Mouse (Mus musculus): ENCODE measurements around the gene Scimp.

DNA sequence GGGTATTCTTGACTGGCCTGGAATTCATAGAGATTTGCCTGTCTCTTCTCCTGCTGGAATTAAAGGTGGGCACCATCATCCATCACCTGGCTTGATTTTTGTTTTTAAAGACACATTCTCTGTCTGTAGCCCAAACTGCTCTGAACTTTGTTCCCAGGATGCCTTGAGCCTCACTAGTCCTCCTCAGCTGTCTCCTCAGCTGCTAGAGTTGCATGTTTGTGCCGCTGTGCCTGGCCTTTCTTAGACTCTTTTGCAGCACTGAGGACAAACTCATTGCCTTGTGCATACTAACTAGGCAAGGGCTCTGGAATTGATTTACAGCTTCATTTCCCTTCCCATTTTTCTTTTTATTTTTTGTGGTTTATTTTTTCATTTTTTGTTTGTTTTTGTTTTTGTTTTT is 48.0 kb upstream of the Scimp start:
- TF ChIP-seq HCFC1 (IDR thresholded peaks at IDR 0.05; ENCODE audit: low read depth, low read length): no peak
- TF ChIP-seq POLR2A (IDR thresholded peaks at IDR 0.05; ENCODE audit: low read depth, low read length): no peak
- TF ChIP-seq CHD1 (IDR thresholded peaks at IDR 0.05; ENCODE audit: low read depth, low read length): no peak
- no peak for TF ChIP-seq TCF12 (IDR thresholded peaks at IDR 0.05; ENCODE audit: low read depth, low read length)
- TF ChIP-seq PAX5 (IDR thresholded peaks at IDR 0.05; ENCODE audit: low read length): no peak
- TF ChIP-seq ZC3H11A (IDR thresholded peaks at IDR 0.05; ENCODE audit: low read depth, low read length): no peak
- no peak for TF ChIP-seq NELFE (IDR thresholded peaks at IDR 0.05; ENCODE audit: low read depth, low read length)
- no peak for TF ChIP-seq KAT2A (IDR thresholded peaks at IDR 0.05; ENCODE audit: insufficient replicate concordance, low read length)
- TF ChIP-seq CTCF (conservative IDR thresholded peaks at IDR 0.05 in 1 of 2, IDR thresholded peaks at IDR 0.05 in 1 of 2; ENCODE audit: low read depth in 2 of 2, low read length in 2 of 2): no peak
